Mouse (Mus musculus): ENCODE data around the gene Zfp768.
"Not testable (repeated sequence)": the region's sequence is repeated elsewhere in the genome, so short reads cannot be mapped to it uniquely, and the experiment has no call there.

Zfp768 gene

GRCm38 (mm10) chr7:127345512-127346325 is at the start of gene Zfp768:
Zfp768 (minus strand) TSS chr7:127345589.
- DNase-seq (ENCODE audit: low spot score in 2 of 2) = peak; percentile 93 to 95

- DNase-seq (ENCODE audit: low spot score in 2 of 2) = no peak
Observed at GRCm38 (mm10) chr7:127393944-127394333, 48.5 kb upstream of the Zfp768 start.

GRCm38 (mm10) chr7:127393157-127393943 is 48.0 kb upstream of the Zfp768 start, which contains the start of gene E430018J23Rik:
E430018J23Rik (minus strand) TSS chr7:127393629.
- DNase-seq (ENCODE audit: low spot score in 2 of 2) = peak; percentile 97 to 98

- no peak for DNase-seq (ENCODE audit: low spot score in 2 of 2)
Observed at GRCm38 (mm10) chr7:127392251-127392824, 46.9 kb upstream of the Zfp768 start.

- peak in 1 of 2 experiments; percentile 26 for DNase-seq (ENCODE audit: low spot score in 2 of 2)
Observed at GRCm38 (mm10) chr7:127391538-127391937, 46.1 kb upstream of the Zfp768 start.

GRCm38 (mm10) chr7:127390306-127390705 is 44.9 kb upstream of the Zfp768 start:
- no peak for DNase-seq (ENCODE audit: low spot score in 2 of 2)

GRCm38 (mm10) chr7:127388201-127388600 is 42.8 kb upstream of the Zfp768 start:
- DNase-seq (ENCODE audit: low spot score in 2 of 2) = not testable (repeated sequence)

GRCm38 (mm10) chr7:127386641-127387392 is 41.4 kb upstream of the Zfp768 start, which contains the start of gene 9130019O22Rik:
9130019O22Rik (minus strand) TSS chr7:127387166.
- peak; percentile 94 to 96 for DNase-seq (ENCODE audit: low spot score in 2 of 2)

- DNase-seq (ENCODE audit: low spot score in 2 of 2) = not testable (repeated sequence)
Observed at GRCm38 (mm10) chr7:127385560-127385959, 40.2 kb upstream of the Zfp768 start.

GRCm38 (mm10) chr7:127378310-127378921 is 33.0 kb upstream of the Zfp768 start:
- no peak for DNase-seq (ENCODE audit: low spot score in 2 of 2)

GRCm38 (mm10) chr7:127375271-127376245 is 30.2 kb upstream of the Zfp768 start, which contains the start of gene Zfp747:
Zfp747 (minus strand) TSS chr7:127376050.
- DNase-seq (ENCODE audit: low spot score in 2 of 2) = peak; percentile 94 to 96

- DNase-seq (ENCODE audit: low spot score in 2 of 2) = not testable (repeated sequence)
Observed at GRCm38 (mm10) chr7:127371870-127372269, 26.5 kb upstream of the Zfp768 start.

GRCm38 (mm10) chr7:127371213-127371612 is 25.8 kb upstream of the Zfp768 start:
- no peak for DNase-seq (ENCODE audit: low spot score in 2 of 2)

- DNase-seq (ENCODE audit: low spot score in 2 of 2) = no peak
Observed at GRCm38 (mm10) chr7:127366249-127366648, 20.9 kb upstream of the Zfp768 start.

GRCm38 (mm10) chr7:127364166-127364565 is 18.8 kb upstream of the Zfp768 start:
- DNase-seq (ENCODE audit: low spot score in 2 of 2) = no peak

GRCm38 (mm10) chr7:127363475-127363921 is 18.1 kb upstream of the Zfp768 start:
- peak in 1 of 2 experiments; percentile 37 for DNase-seq (ENCODE audit: low spot score in 2 of 2)

- not testable (repeated sequence) for DNase-seq (ENCODE audit: low spot score in 2 of 2)
Observed at GRCm38 (mm10) chr7:127362418-127362817, 17.0 kb upstream of the Zfp768 start.

GRCm38 (mm10) chr7:127361449-127361848 is 16.1 kb upstream of the Zfp768 start:
- DNase-seq (ENCODE audit: low spot score in 2 of 2) = no peak

- no peak for DNase-seq (ENCODE audit: low spot score in 2 of 2)
Observed at GRCm38 (mm10) chr7:127360265-127360664, 14.9 kb upstream of the Zfp768 start.

Measured in right cerebral cortex, postnatal 10 days (tissue).